Mouse (Mus musculus): ENCODE measurements around the gene Itpr1.

DNA sequence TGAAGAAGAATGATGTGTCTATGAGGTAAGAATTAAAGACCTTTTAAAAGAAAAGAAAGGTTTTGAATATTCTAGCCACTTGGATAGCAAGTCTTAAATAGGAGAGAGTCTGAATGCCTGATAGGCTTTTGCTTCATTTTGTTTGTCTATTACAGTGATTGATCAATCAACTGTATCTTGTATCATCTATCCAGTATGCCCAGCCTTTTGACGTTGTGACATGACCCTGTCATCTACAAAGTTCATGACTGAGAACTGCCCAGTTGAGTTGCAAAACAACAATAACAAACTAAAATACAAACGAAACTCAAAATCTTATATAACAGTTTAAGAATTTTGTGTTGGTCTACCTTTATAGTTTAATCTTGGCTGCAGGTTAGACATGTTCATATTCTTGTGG, 78.1 kb downstream of the Itpr1 start:
- TF ChIP-seq CTCF (IDR thresholded peaks at IDR 0.05; ENCODE audit: low read depth, low read length) (no peak), GATA1 (IDR thresholded peaks at IDR 0.05; ENCODE audit: borderline replicate concordance, low read length) (no peak)
